ENCODE assay signal across 7 mouse cellular contexts in the genomic region with DNA sequence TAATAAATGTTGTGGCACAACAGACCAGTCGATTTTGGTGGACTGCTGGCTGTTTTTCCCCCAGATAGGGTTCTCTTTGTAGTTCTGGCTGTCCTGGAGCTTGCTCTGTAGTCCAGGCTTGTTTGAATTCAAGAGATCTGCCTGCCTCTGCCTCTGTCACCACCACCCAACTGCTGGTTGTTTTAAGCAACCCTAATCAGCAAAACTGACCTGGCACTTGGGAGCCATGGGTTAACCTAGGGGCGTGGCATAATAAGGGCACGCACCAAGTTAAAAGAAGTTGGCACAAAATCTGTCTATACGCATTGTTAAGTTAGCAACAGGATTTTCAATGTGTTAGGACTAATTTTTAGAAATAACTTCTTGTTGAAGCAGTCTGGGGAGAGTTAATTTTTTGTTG. TPM values are rescaled to one million over a fixed set of nuclear protein-coding genes. Genes with fewer than 3 reads are reported as not detected.
DNase-seq lines count a peak whose midpoint lies in the region; ATAC-seq lines count a peak whose summit lies in the region.

No protein-coding gene starts in this region.

- ATAC-seq in neural tube, embryonic 11.5 days (ENCODE audit: insufficient read depth, low FRiP score, low TSS enrichment) = no peak
- ATAC-seq in forebrain, embryonic 12.5 days (ENCODE audit: low FRiP score) = no peak
- no peak for ATAC-seq in limb, embryonic 15.5 days (ENCODE audit: insufficient number of reproducible peaks, low FRiP score, low TSS enrichment, low read depth)
- ATAC-seq in stomach, embryonic 16.5 days (ENCODE audit: insufficient read depth, low FRiP score) = no peak

- H3K27me3 ChIP-seq in neural tube, embryonic 11.5 days (ENCODE audit: control insufficient read depth, insufficient read depth, low read length) = no peaks in the 10 kb centered on the region
- no peaks in the 10 kb centered on the region for H3K27me3 ChIP-seq in forebrain, embryonic 12.5 days
- no peaks in the 10 kb centered on the region for H3K27me3 ChIP-seq in limb, embryonic 15.5 days
- H3K27me3 ChIP-seq in stomach, embryonic 16.5 days (ENCODE audit: control insufficient read depth, insufficient read depth, low read length) = no peaks in the 10 kb centered on the region

- no peak for DNase-seq in neural tube, embryonic 11.5 days (ENCODE audit: low spot score)
- DNase-seq in neural tube, embryonic 10.5 days (ENCODE audit: extremely low spot score, low spot score) = no peak
- no peak for DNase-seq in right cerebral cortex, postnatal 14 days
- DNase-seq in retina, postnatal 1 day = no peak

- 83% methylated on average over 4 of the region's 4 CpGs for WGBS in neural tube, embryonic 11.5 days
- WGBS in forebrain, embryonic 12.5 days = 91% methylated on average over 4 of the region's 4 CpGs
- WGBS in limb, embryonic 15.5 days = 83% methylated on average over 4 of the region's 4 CpGs
- WGBS in stomach, embryonic 16.5 days = 82% methylated on average over 4 of the region's 4 CpGs

- H3K27ac ChIP-seq in neural tube, embryonic 11.5 days (ENCODE audit: low read depth, low read length) = peak overlapping the region; percentile 85; the same call in 1 of the 2 replicates
- H3K27ac ChIP-seq in forebrain, embryonic 12.5 days = peak overlapping the region; percentile 92; the same call in 1 of the 2 replicates
- H3K27ac ChIP-seq in limb, embryonic 15.5 days = peak overlapping the region; percentile 95
- H3K27ac ChIP-seq in stomach, embryonic 16.5 days (ENCODE audit: low read length) = peak overlapping the region; percentile 96

- H3K36me3 ChIP-seq in neural tube, embryonic 11.5 days (ENCODE audit: control insufficient read depth, insufficient read depth, low read length) = no peaks in the 10 kb centered on the region
- no peaks in the 10 kb centered on the region for H3K36me3 ChIP-seq in forebrain, embryonic 12.5 days (replicated peaks)
- no peaks in the 10 kb centered on the region for H3K36me3 ChIP-seq in limb, embryonic 15.5 days
- no peaks in the 10 kb centered on the region for H3K36me3 ChIP-seq in stomach, embryonic 16.5 days (ENCODE audit: control insufficient read depth, insufficient read depth, low read length)

- H3K9me3 ChIP-seq in neural tube, embryonic 11.5 days (ENCODE audit: control insufficient read depth, low read length) = no peaks in the 10 kb centered on the region
- H3K9me3 ChIP-seq in forebrain, embryonic 12.5 days = no peaks in the 10 kb centered on the region
- no peaks in the 10 kb centered on the region for H3K9me3 ChIP-seq in limb, embryonic 15.5 days
- H3K9me3 ChIP-seq in stomach, embryonic 16.5 days (replicated peaks; ENCODE audit: control insufficient read depth, low read length) = no peaks in the 10 kb centered on the region

- peak overlapping the region; percentile 75 for H3K9ac ChIP-seq in neural tube, embryonic 11.5 days (ENCODE audit: low read length)
- H3K9ac ChIP-seq in forebrain, embryonic 12.5 days = peak overlapping the region; percentile 64
- no peak overlapping the region for H3K9ac ChIP-seq in limb, embryonic 15.5 days
- peak overlapping the region; percentile 89 for H3K9ac ChIP-seq in stomach, embryonic 16.5 days (ENCODE audit: low read length)

- peaks cover 6% of the 10 kb centered on the region; the same call in 1 of the 2 replicates for H3K4me1 ChIP-seq in neural tube, embryonic 11.5 days (ENCODE audit: control insufficient read depth, insufficient read depth, low read length)
- peaks cover 20% of the 10 kb centered on the region for H3K4me1 ChIP-seq in forebrain, embryonic 12.5 days
- peaks cover 16% of the 10 kb centered on the region for H3K4me1 ChIP-seq in limb, embryonic 15.5 days
- peaks cover 10% of the 10 kb centered on the region; the same call in 1 of the 2 replicates for H3K4me1 ChIP-seq in stomach, embryonic 16.5 days (ENCODE audit: control insufficient read depth, insufficient read depth, low read length)

- H3K4me3 ChIP-seq in neural tube, embryonic 11.5 days (ENCODE audit: low read depth, low read length) = peak overlapping the region; percentile 96
- H3K4me3 ChIP-seq in forebrain, embryonic 12.5 days (replicated peaks) = peak overlapping the region; percentile 96
- peak overlapping the region; percentile 94 for H3K4me3 ChIP-seq in limb, embryonic 15.5 days
- H3K4me3 ChIP-seq in stomach, embryonic 16.5 days (replicated peaks; ENCODE audit: low read length) = peak overlapping the region; percentile 99

- H3K4me2 ChIP-seq in neural tube, embryonic 11.5 days (ENCODE audit: low read depth) = peak overlapping the region; percentile 60
- peak overlapping the region; percentile 54 for H3K4me2 ChIP-seq in forebrain, embryonic 12.5 days
- peak overlapping the region; percentile 53 for H3K4me2 ChIP-seq in limb, embryonic 15.5 days
- peak overlapping the region; percentile 64 for H3K4me2 ChIP-seq in stomach, embryonic 16.5 days (ENCODE audit: low read depth, low read length)

RNA-seq across cellular contexts. Expression of a gene that starts 1.3 kb away (rescaled TPM):
- 161 TPM in 2 replicates for polyA plus RNA-seq in neural tube, embryonic 11.5 days (2014; fragmentation: Nextera tagmentation; extraction: Ambion mirVana)
- polyA plus RNA-seq in forebrain, embryonic 12.5 days (2016; fragmentation: Nextera tagmentation; extraction: Ambion mirVana) = 169 and 171 TPM in 2 replicates
- polyA plus RNA-seq in limb, embryonic 15.5 days (2015; fragmentation: Nextera tagmentation; extraction: Ambion mirVana) = 70.7 and 78.0 TPM in 2 replicates
- 61.6 and 70.2 TPM in 2 replicates for polyA plus RNA-seq in stomach, embryonic 16.5 days (2015; fragmentation: Nextera tagmentation; extraction: Ambion mirVana)

RNA-seq across cellular contexts. Expression of a gene that starts 52.1 kb away (rescaled TPM):
- 31.5 and 37.0 TPM in 2 replicates for polyA plus RNA-seq in neural tube, embryonic 11.5 days (2014; fragmentation: Nextera tagmentation; extraction: Ambion mirVana)
- polyA plus RNA-seq in forebrain, embryonic 12.5 days (2016; fragmentation: Nextera tagmentation; extraction: Ambion mirVana) = 30.9 and 32.1 TPM in 2 replicates
- polyA plus RNA-seq in limb, embryonic 15.5 days (2015; fragmentation: Nextera tagmentation; extraction: Ambion mirVana) = 21.0 and 24.9 TPM in 2 replicates
- polyA plus RNA-seq in stomach, embryonic 16.5 days (2015; fragmentation: Nextera tagmentation; extraction: Ambion mirVana) = 19.0 and 24.9 TPM in 2 replicates
